Mouse (Mus musculus): ENCODE data around the gene Olfr1369-ps1.
A peak's percentile ranks its signal among the peaks of the same experiment; 100 is the strongest.
"Not testable (repeated sequence)": the region's sequence is repeated elsewhere in the genome, so short reads cannot be mapped to it uniquely, and the experiment has no call there.

Olfr1369-ps1 gene

GRCm38 (mm10) chr13:21111183-21111582 lies at the start of gene Olfr1369-ps1:
Gene Olfr1369-ps1 (plus strand): TSS chr13:21111483.
- not testable (repeated sequence) for DNase-seq (ENCODE audit: extremely low spot score)

GRCm38 (mm10) chr13:21066021-21066420 lies 45.3 kb upstream of the Olfr1369-ps1 start:
- DNase-seq (ENCODE audit: extremely low spot score) = no peak

DNA sequence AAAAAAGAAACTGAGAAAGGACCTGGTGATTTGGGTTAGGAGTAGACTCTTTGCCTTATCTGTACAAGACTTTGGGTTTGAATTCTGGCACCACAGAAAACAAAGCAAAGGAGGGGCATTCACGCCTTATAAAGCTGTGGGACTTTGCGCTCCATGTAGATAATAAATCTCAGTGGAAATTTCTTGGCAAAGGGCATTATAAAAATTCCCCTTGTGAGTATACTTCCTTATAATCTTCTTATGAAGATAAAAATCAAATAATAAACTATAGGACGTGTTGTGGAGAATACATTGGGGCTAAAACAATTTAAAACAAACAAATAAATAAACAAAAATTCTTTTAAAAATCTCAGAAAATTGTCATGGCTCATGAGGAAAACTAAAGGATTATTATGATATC lies 36.4 kb upstream of the Olfr1369-ps1 start, which contains the start of gene Olfr1370:
Gene Olfr1370 (minus strand): TSS at position 101 of the 400 bp plus-strand sequence.
- no peak for DNase-seq (ENCODE audit: extremely low spot score)

DNA sequence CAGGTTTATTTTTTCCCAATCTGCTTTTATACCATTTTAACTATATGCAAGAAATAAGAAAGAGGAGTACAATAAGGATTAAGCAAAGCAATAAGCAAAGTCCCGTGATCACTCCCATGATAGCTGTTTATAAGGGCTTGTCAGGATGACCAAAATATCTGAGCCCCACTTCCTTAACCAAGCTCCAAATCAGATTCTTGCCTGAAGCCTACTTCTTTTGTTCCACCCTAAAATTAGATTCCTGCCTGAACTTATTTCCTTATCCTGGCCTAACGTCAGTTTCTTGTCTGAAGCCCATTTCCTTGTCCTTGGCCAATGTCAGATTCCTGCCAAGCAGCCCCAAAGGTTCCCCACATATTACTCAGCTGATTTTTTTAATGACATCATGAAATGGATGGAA lies 28.6 kb upstream of the Olfr1369-ps1 start:
- DNase-seq (ENCODE audit: extremely low spot score) = no peak

GRCm38 (mm10) chr13:21109759-21110158 lies 1.5 kb upstream of the Olfr1369-ps1 start:
- DNase-seq (ENCODE audit: extremely low spot score) = no peak

GRCm38 (mm10) chr13:21110441-21110840 lies 842 bp upstream of the Olfr1369-ps1 start:
- no peak for DNase-seq (ENCODE audit: extremely low spot score)

GRCm38 (mm10) chr13:21114121-21114520 lies 2.8 kb downstream of the Olfr1369-ps1 start:
- no peak for DNase-seq (ENCODE audit: extremely low spot score)

GRCm38 (mm10) chr13:21129339-21129738 lies 18.1 kb downstream of the Olfr1369-ps1 start, which contains the start of gene Olfr263:
Gene Olfr263 (plus strand): TSS chr13:21129639.
- not testable (repeated sequence) for DNase-seq (ENCODE audit: extremely low spot score)

DNA sequence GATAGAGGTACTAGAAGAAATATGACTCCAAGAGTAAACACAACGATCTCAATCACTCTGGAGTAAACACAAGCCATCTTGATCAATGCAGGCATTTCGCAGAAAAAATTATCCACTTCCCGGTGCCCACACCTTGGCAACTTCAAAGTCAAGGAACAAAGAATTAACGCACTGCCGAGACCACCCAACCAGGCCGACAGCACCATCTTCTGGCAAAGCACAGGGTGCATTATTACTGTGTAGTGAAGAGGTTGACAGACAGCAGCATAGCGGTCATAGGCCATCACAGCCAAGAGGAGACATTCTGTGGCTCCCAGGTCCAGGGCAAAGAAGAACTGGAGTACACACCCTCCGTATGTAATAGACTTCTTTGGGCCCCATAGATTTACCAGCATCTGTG lies 31.1 kb downstream of the Olfr1369-ps1 start:
- peak; percentile 11 for DNase-seq (ENCODE audit: extremely low spot score)

DNA sequence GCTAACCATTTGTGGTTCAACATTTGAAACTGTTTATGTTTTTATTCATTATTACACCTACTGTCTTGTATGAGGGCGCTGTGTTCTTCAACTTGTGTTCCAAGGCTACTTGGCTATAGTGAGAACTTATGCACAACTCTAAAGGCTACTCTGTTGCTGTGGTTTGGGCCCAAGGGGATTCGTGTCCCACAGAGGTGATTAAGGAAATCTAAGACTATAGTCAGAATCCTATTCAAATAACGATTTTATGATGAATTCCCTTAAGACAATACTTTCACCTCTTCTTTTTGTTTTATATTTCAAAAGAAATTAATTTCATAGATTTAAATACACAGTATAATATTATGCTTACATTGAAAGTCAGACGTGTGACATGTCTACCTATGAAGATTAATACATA lies 34.5 kb downstream of the Olfr1369-ps1 start, which contains the start of gene Olfr1368:
Gene Olfr1368 (minus strand): TSS at position 101 of the 400 bp plus-strand sequence.
- no peak for DNase-seq (ENCODE audit: extremely low spot score)

DNA sequence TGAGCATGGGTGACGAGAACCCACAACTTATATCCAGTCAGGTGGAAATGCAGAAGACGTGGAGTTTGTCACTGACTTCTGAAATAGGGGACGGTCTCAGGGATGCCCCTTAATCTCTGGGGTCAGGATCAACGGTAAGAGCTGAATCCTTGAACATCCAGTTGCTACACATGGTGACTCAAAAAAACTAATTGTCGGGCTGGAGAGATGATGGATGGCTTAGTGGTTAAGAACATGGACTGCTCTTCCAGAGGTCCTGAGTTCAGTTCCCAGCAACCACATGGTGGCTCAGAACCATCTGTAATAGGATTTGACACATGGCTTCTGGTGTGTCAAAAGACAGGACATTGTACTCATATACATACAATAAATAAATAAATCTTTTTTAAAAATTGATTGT lies 44.6 kb downstream of the Olfr1369-ps1 start:
- DNase-seq (ENCODE audit: extremely low spot score) = no peak

GRCm38 (mm10) chr13:21158071-21158470 lies 46.8 kb downstream of the Olfr1369-ps1 start:
- no peak for DNase-seq (ENCODE audit: extremely low spot score)

DNA sequence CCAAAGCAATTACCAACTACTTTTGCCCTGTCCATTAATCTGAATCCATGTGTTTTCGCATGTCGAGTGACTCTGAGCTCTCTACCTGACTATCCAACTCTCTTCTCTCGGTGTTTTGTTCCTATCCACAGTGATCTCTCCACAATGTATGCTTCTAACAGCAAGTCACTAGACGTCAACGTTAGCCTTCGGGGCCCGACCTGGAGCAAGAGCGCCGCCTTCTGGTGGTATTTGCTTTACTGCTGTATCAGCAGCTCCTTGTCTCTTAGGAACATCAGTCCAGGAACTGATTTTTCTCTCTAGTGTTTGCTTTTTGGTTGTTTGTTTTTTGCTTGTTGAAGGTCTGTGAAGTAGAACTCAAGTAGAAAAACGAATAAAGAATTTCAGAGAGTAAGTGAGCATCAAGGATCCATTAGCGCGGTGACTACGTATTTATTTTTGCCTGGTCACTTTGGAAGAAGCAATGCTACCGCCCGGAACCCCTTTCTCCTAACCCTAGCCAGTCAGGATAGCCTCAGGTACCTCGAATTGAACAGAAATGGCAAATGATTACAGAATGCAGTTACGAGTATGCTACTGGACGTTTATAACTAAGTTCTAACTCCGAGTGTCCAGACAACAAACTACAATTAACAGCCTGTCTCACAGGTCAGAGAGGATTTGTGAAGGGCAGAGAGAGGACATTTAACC lies 47.6 kb downstream of the Olfr1369-ps1 start:
- DNase-seq (ENCODE audit: extremely low spot score) = peak; percentile 88

- no peak for DNase-seq (ENCODE audit: extremely low spot score)
Observed at GRCm38 (mm10) chr13:21159475-21159819, 48.2 kb downstream of the Olfr1369-ps1 start.

DNA sequence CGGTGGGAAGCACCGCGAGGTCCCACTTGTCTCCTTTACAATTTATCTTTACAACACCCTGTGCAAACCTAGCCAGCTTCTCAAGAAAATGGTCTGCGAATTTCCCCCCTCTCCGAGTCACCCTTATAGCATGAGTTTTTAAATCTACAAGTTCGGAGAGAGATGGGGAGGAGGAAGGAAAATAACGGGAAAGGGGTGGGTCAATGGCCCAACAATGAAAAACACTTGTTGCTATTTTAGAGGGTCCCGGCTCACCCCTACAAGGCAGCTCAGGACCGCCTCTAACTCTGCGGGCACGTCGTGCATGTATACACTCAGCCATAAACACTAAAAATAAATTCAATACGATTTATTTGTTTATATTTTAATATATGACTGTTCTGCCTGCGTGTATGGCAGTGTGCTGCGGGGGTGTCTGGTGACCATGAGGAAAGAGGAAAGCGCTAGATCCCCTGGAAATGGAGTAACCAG lies 48.8 kb downstream of the Olfr1369-ps1 start:
- DNase-seq (ENCODE audit: extremely low spot score) = peak; percentile 51

- DNase-seq (ENCODE audit: extremely low spot score) = peak; percentile 94
Observed at GRCm38 (mm10) chr13:21160657-21161590, 49.6 kb downstream of the Olfr1369-ps1 start.

DNA sequence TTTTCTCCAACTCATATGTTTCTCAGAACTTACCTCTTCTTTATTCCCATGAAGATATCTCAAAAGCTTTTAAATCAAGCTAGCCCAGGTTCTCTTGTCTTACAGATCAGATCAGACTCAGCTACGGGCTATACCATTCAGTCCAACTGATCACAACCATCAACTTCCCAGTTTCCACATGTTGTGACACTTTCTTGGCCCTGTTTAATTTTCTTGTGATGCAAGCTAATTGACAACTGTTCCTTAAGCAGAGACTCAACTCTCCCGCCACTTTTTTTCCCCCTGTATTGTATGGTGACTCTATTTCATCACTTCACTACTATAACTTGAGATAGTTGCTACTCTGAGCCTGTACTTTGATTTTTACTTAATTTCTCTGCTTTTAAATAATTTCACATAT lies 50.3 kb downstream of the Olfr1369-ps1 start:
- no peak for DNase-seq (ENCODE audit: extremely low spot score)

DNA sequence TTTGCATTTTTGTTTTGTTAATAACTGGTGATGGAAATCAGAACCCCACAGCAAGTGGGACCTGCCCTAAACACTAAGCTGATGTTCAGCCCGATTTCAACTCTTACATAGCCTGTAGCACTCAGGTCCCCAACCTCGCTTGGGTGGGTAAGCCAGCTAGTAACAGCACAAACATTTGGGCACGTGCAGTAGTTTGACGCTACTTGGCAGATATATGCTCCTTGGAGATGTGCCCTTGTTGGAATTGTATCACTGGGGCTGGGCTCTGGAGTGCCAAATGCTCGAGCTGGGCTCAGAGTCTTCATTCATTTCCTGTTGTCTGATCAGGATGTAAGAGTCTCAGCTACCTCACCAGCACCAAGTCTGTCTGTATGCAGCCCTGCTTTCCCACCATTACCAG lies 51.3 kb downstream of the Olfr1369-ps1 start:
- no peak for DNase-seq (ENCODE audit: extremely low spot score)

DNA sequence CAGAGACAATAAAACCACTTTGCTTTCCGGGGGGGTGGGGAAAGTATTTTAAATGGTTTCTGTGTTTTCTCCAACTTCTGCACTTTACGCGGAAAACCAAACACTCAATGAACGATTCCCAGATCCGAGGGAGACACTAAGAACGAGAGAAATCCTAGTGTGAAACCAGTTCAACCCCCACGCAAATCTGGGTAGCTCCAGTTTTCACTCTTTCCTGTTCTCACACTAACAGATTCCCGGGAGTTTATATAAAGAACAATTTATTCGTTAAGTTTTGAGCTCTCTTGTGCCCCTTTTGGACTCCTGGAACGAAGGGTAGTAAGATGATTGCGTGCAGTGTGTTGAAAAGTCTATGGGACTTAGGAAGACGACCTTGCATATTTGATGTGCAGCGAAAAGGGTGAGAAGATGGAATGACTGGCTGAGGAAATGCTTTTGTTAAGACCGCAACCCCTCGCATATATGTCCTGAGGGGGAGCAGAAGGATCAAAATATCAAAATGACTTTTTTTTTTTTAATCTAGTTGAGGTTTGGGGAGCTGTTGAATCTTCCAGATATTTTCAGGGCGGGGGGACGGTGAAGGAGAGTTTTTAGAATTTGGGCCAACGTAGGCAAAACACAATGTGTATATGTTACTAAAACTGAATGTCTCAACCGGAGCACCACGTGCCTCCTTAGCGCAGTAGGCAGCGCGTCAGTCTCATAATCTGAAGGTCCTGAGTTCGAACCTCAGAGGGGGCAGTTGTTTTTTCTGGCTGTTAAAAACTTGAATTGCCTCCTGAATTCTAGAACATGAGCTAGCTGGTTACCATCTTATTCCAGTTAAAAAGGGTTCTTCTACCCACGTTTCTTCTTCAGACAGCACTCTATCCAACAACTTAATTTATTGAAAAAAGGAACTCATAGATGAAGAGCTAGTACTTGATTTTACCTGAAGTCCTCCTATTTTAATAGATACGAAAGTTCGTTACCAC lies 55.9 kb downstream of the Olfr1369-ps1 start:
- peak; percentile 91 for DNase-seq (ENCODE audit: extremely low spot score)

DNA sequence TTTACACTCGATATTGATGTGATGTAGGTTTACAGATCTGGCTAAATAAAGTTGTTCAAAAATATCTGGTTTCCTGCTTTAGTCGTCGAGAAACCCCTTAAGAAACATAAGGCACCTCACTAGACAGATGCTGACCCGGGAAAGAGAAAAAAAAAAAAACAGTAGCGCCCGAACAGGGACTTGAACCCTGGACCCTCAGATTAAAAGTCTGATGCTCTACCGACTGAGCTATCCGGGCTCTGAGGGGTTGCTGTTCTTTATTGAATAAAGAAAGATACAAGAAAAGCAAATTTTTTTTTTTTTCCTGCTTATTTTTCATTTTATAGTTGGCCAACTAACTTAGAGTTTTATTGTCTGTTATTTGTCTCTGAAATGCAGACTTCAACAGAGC lies 56.6 kb downstream of the Olfr1369-ps1 start:
- peak; percentile 72 for DNase-seq (ENCODE audit: extremely low spot score)

DNA sequence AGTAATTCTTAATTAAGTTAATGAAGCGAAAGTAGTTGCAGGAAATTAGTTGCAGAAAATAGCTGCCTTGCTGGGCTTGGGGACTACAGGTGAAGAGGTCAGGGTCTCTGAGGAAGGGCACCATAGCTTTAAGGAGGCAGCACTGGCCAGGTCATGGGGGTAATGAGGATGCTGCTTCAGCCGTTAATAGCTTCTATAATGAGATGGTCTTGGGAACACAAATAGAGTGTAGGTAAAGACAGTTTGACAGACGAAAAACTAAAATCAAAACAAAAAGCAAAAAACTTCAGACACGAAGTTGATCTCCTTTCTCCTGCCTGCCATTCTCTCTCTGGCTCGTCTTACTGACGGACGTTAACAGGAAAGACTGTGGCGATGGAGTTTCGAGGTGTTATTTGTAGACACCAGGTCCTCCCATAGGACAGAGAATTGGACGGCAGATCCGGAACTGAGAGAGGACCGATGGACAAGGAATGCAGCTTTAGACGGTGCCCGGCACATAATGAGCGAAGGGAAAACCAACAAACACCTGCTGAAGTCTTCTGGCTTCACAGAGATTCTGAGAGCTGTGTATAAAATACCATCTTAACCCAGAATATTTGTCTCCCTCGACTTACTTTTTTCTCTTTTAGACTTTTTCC lies 57.2 kb downstream of the Olfr1369-ps1 start:
- DNase-seq (ENCODE audit: extremely low spot score) = peak; percentile 59
